Mouse (Mus musculus) neural tube, embryonic 10.5 days (tissue): ENCODE measurements around the gene Zfp526.

Source experiments
- DNase-seq: peaks from one replicate; pipeline ENCODE4 v3.0.0-alpha.2; 2017; ENCODE audit warnings: low spot score; ENCODE audit errors: extremely low spot score

Gene Zfp526

DNA sequence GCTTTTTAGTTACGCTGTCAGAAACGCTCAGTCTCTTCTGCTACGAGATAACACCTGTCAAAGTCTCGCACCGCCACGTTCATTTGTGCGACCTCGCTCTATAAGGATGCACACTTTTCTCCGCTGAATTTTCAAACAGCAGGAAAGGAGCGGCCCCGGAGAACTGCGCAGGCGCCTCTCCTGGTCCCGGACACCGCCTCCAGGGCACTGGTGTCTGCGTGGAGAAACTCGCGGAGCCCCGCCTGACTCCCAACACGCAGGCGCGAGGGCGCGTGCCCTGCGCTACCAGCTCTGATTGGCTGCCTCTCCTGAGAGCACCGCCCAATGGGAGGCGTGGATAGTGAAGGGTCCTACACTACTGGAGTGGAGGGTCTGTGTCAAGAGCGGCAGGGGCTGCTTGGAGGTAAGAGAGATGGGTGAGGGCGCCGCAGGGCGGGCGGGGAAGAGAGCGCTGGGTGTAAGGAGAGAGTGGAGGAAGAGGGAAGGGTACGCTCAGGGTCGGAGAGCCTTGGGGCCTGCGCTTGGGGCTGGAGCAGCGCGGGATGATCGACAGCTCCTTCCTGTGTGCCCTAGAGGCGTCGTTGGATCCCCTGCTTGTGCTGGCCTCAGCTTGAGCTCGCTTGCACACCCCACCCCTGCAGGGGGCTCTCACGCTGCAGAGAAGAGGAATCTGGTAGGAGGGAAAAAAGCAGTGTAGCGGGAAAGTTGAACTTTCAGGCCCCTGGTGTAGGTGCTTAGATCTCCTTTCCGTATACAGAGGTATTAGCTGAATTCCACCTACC is at the start of gene Zfp526:
Gene Zfp526, plus strand, starts transcription at position 324 of the 782 bp plus-strand sequence.
- DNase-seq, result peak; percentile 99

DNA sequence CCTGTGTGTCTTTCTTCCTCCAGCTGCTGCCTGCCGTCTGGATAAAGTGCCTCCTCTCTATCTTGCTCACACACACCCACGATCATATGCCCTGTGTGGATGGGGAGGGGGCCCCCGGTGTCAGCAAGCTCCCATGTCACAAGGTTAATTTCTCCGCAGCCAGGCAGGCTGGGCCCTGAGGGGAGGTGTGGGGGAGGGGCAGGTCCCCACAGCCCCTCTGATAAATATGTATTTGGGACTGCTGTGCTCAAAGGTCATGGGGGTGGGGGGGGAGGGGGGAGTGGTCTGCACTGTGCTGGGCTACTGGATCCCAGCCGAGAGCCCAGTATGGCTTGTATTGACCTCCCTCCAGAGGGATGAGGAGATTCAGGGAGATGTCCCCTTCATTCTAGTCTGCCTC is 48.6 kb upstream of the Zfp526 start:
- DNase-seq, result no peak

DNA sequence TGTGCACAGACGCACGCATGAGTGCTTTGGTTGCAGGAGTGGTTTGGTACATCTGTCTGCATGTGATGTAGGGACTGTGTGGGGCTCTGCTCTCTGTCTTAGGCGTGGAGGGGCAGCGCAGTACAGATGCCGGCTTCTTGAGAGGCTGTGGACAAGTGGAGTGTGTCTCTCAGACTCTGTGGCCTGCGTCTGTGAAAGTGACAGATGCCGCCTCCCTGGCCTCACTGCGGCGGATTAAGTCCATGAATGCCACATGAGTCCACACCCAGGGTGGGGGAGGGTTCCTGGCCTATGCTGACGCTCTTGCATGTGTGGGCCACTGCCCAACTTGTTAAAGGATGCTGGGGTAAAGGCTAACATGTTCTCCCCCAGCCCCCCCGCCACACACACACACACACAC is 46.9 kb upstream of the Zfp526 start:
- DNase-seq, result no peak

DNA sequence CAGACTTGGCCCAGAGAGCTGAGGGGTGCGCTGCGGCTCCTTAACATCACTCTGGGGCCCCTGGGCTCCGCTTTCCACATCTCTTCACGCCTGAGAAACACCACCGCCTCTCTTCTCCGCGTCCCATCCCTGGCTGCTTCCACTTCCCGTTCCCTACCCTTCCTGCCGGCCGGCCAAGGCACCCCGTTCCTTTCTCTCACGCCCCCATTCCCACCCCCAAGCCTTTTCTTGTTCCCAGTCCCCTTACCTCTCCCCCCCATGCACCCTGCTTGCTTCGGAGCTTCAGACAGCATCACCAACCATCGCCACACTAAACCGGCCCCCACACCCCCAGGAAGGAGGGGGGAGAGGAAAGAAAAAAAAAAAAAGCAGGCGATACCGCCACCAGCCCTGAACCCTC is 42.9 kb upstream of the Zfp526 start:
- DNase-seq, result no peak

DNA sequence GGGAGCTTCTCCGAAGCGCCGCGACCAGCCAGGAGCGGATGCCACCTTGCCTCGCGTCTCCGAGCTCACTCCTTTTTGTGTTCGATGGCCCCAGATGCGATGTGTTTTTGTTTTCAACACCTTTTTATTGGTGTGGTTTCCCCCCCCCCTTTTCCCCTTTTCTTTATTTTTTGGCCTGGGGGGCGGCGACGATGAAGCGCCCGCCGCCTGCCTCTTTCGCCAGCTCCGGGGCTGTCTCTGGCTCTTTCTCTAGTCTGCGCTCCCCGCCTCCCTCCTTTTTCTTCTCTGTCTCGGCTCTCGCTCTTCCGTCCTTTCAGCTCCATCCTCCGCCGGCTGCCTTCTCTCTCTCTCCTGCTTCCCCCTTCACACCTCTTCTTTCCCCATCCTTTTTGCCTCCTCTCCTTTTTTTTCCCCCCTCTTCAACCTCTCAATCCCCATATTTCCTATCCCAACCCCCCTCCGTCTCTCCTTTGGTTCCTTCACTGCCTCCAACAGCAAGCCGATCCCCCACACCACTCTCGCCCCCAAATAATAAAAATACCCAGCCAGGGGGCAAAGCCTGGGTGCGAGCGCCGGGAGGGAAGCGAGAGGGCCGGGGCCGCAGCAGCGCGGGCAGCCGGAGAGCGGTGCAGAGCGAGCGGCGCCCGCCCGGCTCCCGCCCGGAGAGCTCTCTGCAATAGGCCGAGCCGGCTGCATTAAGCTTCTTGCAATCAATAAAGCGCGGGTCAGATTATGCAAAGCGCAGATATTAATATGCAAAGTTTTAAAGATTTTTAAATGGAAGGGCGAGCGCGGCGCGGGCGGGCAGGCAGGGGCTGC is 42.2 kb upstream of the Zfp526 start:
- peak; percentile 48 for DNase-seq

DNA sequence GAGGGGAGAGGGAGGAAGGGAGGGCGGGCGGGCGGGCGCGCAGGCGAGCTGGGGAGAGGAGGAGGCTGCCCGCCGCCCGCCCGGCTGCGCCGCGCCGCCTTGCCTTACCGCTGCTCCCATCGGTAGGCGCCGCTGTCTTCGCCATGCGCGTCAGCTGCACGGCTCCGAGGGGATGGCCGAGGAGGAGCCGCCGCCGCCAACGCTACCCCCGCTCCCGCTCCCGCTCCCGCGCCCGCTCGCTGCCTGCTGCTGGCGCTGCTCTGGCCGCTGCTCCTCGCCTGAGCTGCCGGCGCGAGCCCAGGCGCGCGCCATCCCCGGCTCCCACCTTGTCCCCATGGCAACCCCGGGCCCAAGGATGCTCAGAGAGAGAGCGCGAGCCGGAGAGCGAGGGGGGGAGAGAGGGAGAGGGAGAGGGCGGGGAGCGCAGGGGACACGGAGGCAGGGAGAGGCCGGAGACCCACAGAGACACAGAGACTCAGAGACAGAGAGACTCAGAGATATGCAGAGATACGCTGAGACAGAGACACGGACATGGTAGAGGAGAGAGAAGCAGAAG is 41.5 kb upstream of the Zfp526 start, which contains the start of gene Pou2f2:
Gene Pou2f2, minus strand, starts transcription at position 121 of the 556 bp plus-strand sequence.
- peak; percentile 93 for DNase-seq

DNA sequence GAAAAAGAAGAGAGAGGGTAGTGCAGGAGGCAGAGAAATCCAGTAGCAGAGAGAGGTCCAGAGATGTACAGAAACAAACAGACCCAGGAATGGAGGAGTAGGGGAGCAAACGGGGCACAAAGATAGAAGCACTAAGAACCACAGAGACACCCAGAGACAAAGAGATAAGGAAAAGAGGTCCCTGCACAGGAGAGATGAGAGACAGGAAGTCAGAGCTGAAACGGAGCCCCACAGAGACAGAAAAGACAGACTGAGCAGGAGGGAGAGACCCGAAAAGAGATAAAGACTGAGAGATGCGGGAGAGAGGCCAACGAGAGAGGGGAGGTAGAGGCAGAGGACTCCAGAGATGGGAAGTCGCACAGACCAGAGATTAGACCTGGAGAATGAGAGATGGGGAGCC is 40.7 kb upstream of the Zfp526 start:
- no peak for DNase-seq

DNA sequence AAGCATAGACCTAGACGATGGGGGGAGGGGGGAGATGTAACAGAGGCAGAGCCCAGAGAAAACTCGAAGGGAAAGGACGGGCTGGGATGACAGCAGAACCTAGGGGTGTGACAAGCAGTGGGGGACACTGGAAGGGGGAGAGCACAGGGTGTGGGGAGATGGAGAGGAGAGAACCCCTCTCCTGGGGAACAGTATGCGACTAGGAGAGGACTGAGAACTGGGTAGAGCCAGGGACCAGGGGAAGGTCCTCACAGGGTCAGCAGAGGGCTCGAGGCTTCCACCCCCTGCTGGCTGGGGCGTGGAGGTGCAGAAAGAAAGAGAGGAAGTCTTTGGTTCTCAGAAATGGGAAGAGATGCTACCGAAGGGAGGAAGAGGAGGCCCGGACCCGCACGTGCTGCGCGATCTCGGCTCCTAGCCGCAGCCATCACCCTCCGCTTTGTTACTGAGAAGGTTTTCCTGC is 39.9 kb upstream of the Zfp526 start:
- peak; percentile 63 for DNase-seq

DNA sequence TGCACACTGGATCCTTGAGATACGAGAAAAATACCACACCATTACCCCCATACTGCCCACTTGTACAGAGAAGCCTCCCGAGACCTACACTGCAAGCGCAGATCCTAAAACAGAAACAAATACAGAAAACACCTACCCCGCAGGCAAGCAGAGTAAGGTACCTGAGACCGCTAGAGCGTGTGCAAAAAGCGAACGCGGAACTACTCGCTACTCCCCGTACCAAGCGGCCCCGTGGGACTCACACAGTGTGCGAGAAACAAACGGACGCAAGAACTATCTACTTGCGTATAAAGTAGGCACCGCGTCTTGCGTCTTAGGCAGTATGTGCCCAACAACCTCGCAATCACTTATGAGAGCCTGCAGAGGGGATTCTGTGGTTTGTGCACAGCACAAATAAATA is 39.4 kb upstream of the Zfp526 start:
- peak; percentile 44 for DNase-seq

DNA sequence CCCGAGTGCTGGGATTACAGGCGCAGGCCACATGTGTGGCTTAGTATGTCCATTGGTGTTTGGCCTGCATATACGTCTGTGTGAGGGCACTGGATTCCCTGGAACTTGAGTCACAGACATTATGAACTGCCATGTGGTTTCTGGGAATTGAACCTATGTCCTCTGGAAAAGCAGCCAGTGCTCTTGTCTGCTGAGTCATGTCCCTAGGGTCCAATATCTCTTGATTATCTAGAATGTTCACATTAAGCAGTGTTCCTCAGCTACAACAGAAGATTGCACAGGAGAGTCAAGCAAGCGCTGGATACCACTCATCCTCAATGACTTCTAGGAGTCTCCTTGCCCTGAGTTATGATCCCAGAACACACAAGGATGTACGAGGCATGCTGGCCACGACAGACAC is 37.1 kb upstream of the Zfp526 start:
- no peak for DNase-seq

DNA sequence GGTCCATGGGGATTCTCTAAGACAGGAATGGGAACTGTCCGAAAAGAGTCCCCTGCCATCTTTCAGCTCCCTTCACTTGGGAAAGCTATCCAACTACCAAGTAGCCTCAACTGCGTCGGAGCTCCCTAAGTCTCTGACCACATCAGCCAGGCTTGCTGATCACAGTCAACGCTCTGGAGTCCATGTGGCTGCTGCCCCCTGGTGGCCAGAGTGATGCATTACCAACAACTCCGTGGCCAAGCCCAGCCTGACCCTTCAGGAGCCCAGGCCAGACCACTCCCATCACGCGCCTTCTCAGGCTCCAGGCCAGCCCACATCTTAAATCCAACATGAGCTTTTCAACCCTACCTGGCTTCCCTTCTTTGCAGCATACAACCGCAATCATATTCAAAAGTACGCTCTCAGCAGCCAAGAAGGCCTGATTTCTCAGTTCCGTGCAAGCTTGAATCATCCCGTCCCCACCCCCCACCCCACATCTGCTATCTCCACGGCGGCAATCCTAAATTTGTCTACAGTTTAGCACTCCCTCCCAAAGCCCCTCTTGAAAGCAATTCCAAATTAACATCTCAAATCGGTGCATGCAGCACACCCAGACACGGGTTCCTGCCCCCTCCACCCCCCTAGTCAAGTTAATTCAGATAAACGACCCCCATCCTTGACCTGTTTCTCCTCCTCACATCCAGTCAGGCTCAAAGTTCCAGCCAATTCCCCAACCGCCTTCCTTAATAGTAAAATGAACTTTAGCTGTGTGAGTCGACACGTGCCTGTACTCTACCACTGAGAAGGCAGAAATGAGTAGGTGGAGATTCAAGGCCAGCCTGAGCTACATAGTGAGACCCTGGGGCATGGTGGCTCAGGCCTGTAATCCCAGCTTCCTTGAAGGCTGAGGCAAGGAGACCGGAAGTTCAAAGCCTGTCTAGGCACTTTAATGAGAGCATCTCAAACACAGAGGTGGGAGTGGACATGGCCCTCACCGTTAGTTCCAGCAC is 33.3 kb upstream of the Zfp526 start:
- DNase-seq, result peak; percentile 95

DNA sequence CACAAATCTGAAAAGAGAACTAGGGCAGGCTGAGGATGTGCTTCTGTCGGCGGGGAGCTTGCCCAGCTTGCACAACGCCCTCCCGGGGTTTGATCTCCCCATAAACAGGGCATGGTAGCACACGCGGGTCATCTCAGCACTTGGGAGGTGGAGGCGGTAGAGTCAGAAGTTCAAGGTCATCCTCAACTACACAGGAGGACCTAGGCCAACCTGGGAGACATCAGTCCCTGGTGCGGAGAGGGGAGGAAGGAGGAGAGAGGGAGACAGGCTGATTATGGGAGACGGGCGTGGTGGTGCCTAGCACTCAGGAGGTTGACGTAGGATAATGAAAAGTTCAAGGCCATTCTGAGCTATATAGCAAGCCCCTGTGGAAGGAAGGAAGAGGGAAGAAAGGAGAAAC is 30.4 kb upstream of the Zfp526 start:
- DNase-seq, result no peak

DNA sequence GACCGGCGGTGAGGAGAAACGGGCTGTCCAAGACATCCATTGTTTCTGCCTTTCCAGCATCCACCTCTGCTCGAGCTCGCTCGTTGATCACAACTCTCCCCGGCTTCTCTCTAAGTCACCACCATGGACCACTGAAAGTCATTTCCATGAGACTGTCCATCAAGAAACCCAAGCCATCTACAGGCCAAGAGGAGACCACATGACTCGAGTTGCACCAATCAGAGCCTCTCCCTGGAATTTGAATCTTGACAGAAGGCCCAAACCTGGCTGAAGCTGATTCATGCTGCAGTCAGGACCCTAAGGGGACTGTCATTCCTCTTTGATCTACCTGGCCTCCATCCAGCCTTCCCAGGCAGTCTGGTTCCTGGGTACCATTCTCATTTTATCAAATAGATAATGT is 29.1 kb upstream of the Zfp526 start:
- DNase-seq, result no peak

DNA sequence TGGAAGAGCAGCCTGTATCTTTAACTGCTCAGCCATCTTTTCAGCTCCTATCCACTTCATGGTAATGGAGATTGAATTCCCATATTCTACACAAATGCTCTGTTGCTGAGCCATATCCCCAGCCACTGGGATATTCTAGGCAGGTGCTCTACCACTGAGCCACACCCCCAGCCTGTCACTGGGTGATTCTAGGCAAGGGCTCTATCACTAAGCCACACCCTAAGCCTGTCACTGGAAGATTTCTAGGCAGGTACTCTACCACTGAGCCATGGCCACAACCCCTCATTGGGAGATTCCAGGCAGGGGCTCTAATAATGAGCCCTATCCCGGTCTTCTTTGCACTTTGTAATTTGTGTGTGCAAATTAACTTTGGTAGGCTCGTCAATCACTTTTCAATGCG is 26.1 kb upstream of the Zfp526 start:
- DNase-seq, result no peak

DNA sequence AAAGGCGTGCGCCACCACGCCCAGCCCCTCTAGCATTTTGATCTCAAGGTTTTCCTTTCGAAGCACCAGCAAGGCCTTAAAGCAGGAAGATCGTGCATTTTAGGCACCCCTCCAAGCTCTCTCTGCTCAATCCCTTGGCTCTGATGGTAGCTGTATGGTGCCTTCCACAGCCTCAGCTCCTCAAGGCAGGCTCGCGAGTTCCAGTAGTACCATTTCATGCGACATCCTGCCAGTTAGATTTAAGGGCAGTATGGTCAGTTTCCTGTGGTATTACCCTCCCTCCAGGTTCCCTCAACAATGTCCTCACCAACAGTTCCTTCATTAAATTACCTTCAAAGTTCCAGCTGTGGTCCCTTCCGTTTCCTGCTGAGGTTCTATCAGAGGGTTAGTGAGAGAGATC is 25.1 kb upstream of the Zfp526 start:
- no peak for DNase-seq

DNA sequence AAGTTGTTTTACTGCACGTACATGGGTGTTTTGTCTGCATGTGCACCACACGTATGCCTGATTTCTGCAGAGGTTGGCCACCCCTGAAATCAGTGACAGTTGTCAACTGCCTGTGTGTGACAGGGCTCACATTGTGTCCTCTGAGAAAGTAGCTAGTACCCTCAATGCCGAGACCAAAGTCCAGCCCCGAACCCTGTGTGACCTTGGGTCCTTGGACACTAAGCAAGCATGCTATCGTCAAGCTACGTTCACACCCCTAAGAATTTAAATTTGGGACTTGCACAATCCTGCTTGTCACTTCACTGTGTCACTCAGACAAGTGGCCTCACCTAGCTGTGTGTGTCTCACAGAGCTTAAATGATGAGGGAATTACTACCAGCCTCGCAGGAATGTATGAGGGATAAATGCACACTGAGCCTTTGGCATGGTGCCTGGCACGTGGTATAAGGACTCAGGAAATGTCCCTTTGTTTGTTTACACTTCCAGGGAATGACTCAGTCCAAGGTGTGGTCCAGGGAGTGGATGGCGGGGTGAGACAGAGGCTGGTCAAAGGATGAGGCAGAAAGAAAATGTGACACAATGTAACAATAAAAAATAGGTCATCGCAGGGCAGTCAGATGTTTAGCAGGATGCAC is 23.7 kb upstream of the Zfp526 start:
- no peak for DNase-seq

DNA sequence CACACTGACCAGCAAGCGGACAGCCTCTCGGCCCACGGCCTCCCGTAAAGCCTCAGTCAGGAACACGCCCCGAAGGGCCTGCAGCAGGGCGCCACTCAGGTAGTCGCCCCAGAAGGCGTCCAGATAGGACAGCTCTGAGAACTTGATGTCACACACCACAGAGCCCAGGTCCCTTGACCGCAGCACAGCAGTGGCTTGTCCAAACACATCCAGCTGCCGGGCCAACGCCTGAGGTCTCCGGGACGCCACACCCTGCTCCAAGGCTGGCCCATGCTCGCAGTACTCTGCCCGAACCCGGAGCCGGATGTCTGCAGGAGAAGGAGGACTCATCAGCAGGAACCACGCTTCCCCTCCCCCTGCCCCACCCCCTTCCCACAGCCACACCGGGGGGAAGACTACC is 17.6 kb upstream of the Zfp526 start:
- DNase-seq, result no peak

DNA sequence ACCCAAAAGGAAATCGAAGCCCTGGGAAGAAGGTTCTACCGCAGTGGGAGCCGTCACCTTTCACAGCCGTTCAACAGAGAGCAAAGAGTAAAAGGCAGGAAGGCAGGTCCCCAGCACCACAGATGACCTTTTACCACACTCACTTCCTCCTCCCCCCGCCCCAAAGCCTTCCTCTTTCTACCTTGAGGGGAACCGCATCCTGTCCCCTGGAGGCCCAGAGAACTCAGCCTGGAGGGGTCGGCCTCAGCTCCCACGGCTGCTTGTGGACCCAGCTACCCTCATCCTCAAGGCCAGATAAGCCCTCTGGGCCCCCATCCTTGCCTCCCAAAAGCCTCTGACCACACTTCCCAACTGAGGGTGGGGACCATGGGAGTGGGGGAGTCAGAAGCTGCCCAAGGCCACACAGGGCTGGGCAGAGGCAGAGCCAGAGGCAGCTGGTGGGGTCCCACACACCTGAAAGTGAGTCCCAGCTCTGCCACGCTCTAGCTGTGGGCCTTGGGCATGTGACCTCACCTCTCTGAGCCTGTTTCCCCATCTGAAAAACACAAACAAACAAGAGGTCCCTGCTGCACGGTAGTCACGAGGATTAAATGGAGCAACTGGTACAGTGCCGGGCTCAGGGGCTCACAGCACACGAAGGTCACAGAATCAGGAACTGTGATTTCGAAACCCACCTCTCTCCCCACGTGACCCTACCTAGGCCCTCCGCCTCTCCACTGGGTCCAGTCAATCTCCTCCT is 15.7 kb upstream of the Zfp526 start:
- no peak for DNase-seq

DNA sequence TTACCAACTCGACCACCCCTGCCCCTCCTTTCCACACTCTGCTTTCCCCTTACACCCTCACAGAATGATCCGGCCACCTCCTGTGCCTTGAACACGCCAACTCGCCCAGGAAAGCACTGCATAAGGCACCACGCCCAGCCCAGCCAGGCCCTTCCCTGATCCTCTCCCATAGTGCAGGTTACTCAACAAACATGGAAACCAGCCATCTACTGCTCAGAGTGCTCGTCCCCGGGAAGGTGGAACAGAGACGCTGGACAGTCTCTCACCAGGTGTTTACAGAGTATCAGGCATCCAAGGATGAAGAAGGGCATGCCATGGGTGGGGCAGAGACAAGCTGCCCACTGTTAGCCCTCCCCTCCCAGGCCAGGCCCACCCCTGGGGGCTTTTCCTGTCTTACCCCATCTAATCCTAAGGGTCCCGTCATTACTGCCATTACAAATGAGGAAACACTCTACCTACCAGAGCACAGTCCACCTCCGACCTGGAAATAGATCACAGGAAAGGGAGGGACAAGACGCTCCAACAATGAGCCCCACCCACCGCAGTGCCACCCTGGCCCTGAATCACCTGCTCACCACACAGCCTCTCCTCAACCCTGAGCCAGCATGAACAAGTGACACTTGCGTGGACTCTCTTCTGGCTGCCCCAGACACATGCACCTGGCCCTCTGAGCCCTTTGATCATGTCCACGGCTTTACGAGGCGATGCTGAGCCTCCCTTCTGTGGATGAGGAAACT is 15.0 kb upstream of the Zfp526 start:
- DNase-seq, result no peak
